Mouse (Mus musculus) megakaryocyte-erythroid progenitor cell, adult 5-6 weeks (primary cell): Measurements from ENCODE around the gene Ankrd22. TPM values are rescaled to one million over a fixed set of nuclear protein-coding genes. Genes with fewer than 3 reads are reported as not detected.
"Not testable (repeated sequence)": the region's sequence is repeated elsewhere in the genome, so short reads cannot be mapped to it uniquely, and the experiment has no call there.

Experiments used
- ATAC-seq: replicated peaks from 2 replicates; pipeline ENCODE4 v1.8.0; 2016; ENCODE audit warnings: mild to moderate bottlenecking, inconsistent platforms; ENCODE audit not compliant: severe bottlenecking, poor library complexity, low FRiP score, low TSS enrichment
- total RNA-seq, 2 experiments: library from RNA; stranded (forward) in 1 of 2; stranded (reverse) in 1 of 2; fragments of 200-1000, 215-1000 nt in 1 of 2; fragments of >200 nt in 1 of 2; fragmentation: Nextera tagmentation in 1 of 2; gene quantifications; 2 replicates each; pipeline ENCODE4 v1.2.3; 2014 to 2017

Ankrd22 gene
- total RNA-seq (2014; fragmentation: Nextera tagmentation) = not detected in 2 replicates
- not detected in 2 replicates for total RNA-seq (2017)

DNA sequence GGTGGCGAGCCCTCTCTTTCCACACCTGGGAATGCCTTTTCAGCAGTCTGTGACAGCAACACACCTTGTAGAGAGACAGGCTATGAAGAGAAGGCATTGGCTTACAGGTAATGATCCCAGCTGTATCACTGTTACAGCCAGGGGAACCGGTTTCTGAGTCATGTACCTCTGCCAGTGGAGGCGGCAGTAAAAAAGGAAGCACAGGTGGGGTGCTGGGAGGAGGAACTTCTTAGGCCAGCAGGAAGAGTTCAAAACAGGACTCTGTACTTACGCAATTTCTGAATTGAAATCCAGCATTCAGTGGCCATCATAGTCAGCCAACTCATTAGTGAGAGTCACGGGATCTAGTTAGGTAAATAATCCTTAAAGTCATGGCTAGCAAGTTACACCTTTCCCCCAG lies at the start of gene Ankrd22:
Gene Ankrd22, minus strand, starts transcription at position 163 of the 400 bp plus-strand sequence.
- no peak for ATAC-seq

DNA sequence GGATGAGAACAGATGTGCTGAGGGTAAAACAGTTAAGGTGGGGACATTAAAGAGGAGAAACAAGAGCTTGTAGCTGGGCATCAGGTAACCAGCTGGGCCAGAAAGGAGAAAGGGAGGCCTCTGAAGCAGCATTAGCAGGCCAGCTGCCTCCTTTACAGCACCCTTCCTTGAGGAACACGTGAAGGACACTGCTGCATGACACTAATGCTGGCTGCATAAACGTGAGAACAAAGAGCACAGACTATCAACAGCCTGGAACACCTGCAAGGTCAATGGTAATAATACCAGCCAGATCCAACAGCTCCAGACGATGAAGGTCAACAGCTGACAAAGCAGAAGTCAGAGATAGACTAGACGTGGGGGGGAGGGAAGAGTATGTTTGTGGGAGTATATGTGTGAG lies 48.3 kb upstream of the Ankrd22 start:
- no peak for ATAC-seq

DNA sequence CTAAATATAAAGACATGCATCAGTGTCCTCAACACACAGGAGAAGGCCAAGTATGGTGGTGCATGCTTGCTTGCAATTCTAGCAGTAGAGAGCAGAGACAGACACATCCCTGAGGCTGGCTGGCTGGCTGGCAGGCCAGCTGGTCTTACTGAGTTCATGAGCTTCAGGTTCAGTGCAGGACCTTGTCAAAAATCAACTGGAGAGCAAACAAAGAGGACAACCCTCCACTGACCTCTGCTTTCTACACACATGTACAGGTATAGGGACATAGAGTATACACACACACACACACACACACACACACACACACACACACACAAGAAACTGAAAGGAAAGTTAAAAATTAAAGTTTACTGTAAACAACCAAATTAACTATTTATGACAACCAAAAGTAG lies 47.4 kb upstream of the Ankrd22 start:
- no peak for ATAC-seq

DNA sequence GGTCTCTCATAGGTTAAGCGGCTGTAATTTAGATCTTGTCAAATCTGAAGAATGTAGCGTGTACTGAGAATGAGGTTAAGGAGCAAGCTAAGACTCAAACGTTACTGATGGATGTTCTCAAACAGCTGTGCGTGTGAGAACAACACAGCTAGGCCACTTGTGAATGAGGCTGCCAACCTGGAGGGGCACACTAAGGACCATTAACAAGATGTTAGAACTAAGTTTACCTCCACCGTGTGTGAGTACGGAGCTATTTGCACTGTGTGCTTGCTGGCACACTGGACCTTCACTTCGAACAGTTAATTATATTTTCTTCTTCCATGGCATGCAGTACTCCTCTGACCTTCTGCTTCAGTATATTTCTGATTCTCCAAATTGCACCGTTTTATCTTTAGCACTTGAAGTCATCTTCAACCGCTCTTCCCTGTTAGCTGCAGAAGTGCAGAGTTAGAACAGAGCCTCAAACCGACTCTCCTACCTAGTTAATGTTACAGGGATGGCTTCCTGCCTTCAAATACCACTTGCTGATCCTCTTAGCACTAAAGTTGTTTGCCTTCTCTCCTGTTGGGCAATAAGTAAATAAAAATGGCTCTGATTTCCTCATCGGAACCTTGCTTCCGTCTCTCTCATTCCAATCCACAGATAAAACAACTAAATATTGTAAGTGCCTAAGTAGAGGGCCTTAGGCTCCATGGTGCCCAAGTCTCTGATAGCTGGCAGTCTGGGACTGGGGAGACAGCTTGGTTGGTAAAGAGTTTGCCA lies 46.8 kb upstream of the Ankrd22 start:
- no peak for ATAC-seq

DNA sequence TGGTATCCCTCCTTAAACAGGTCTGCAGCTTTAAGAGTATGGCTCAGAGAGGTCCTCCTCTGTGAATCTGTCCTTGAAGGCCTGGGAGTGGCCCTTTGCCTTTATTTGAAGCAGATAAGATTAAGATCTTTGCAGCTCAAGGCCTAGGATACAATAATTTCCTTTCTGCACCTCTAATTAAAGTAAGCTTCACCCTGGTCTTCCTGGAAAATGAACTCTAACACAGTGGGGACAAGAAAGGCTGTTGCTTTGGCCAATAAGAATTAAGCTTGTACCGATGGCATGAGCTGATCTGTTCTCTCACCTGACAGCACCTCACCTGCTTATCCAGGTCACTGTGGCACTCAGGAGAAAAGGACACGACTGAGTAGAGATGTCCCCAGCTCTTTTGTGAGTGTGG lies 45.0 kb upstream of the Ankrd22 start:
- ATAC-seq = no peak

DNA sequence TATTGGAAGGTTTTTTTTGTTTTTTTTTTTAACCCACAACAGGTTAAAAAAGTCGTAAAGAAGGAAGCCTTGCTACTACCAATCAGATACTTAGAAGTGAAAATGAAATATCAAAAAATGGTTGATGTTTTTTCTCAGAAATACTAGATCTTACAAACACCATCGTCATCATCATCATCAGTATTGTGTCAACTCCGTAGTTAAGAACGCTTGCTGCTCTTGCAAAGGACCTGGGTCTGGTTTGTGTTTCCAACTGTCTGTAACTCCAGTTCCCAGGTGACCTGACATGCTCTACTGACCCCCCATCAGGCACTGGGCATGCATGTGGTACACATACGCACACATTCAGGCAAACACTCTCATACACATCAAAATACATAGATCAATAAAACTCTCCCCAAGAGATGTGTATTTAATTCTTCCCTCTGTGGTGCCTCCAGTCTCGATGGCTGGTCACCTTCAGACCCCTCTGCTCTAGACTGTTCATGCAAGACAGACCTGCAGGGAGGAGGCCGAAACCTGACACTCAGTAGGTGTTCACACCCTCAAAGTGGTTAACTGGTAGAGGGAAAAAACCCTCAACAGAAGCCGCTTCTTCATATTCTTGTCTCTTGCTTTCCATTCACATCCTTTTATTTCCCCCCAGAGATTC lies 44.2 kb upstream of the Ankrd22 start:
- no peak for ATAC-seq

DNA sequence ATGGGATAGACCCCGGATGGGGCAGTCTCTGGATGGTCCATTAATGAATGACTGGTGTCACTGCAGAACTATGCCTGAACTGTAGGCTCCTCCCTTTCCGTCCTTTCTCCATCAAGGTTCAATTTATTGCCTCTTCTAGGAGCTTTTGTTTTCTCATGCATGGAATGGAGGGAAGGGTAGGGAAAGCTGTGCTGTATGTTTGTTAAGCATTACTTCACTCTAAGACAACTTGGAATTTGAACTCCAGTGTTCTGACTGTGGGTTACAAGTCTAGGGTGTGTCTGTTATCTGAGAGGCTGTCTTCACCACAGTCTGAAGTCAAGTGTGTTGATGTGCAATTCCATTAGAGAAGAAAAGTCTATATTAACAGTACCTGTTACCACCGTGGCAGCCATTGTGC lies 43.2 kb upstream of the Ankrd22 start:
- no peak for ATAC-seq

DNA sequence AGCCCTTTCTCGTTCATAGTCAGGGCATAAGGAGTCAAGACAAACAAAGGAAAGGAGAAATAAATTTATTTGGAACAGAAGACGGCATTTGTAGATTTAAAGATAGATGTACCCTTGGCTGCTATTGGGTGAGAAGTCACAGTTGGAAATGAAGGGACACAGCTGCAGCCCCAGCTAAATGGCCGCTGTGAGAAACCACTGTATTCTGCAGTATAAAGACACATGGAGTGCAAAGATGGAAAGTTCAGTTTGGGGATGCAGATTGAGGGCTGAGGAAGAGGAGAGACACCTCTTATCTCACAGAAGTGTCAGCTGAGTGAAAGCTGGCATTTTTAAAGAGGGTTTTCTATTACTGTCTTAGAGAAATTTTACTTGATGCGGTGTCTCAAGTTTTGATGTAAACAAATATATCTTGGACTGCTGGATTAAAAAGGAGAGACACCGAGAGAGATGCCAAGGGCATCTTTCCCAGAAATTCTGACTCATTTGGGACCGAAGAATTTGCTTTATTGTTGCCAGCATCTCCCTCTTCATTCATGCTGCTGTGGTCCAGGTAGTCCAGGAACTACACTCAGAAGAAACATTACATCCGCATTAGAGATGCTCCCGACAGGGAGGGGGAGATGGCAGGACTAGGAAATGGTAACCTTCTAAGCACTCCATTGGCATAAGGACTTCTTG lies 41.0 kb upstream of the Ankrd22 start:
- ATAC-seq = no peak

DNA sequence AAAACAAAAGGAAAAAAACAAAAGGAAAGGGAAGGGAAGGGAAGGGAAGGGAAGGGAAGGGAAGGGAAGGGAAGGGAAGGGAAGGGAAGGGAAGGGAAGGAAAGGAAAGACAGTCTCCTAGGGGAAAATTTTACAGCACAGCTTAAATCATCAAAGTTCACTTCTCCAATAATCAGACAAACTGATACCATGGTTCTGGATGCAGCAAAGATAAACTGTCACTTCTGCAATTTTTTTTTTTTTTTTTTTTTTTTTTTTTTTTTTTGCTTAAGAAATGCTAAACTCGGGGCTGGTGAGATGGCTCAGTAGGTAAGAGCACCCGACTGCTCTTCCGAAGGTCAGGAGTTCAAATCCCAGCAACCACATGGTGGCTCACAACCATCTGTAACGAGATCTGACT lies 40.3 kb upstream of the Ankrd22 start:
- ATAC-seq = not testable (repeated sequence)

DNA sequence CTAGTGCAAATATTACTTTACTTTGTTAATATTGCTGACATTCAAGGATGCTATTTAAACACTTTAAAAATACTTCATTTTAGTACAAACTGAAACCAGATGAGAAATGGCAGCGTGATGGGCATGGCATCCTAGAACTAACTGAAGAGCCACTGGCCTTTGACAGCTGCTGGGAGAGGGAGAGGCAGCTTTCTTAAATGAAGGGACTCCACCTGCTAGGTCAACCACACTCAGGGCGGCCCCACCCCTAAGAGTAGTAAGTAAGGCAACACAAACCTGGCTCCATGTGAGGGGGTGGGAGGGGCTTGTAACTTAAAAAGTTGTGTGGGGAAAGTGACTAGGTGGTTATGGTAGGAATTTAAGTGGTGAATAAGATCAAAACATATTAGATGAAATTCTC lies 36.8 kb upstream of the Ankrd22 start:
- ATAC-seq = no peak

DNA sequence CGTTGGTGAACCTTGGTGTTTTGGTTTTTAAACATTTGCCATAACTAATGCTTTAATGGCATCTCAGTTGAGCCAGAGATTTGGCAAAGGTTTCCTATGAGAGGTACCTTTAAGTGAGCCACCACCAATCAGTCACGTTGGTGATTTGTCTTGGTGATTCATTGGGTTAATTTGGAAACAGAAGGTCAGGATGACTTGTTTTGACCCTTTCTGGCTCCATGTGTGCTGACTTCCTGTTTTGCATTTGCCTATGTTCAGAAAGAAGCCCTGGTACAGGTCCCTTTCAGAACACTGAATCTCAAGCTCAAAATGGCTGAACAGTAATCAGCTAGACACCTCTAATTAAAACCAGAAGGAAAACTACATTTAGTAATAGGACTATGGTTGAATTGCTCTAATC lies 33.6 kb upstream of the Ankrd22 start:
- ATAC-seq = no peak

DNA sequence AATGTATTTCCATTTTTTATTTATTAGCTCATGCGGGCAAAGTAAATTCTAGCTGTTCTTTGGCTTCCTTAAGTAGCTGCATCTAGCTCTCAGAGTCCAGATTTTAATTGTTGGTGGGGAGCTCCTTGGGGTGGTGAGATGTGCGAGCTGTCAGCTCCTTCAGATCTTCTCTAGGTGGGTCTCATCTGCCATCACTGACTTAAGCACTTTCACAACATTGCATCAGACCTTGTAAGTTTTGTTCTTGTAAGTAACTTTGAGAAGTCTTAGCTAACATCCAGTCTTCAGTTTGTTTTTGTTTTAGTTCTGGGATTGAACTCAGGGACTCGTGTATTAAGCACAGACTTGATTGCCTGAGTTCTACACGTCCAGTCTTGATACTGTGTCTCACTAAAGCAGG lies 33.0 kb upstream of the Ankrd22 start:
- no peak for ATAC-seq

DNA sequence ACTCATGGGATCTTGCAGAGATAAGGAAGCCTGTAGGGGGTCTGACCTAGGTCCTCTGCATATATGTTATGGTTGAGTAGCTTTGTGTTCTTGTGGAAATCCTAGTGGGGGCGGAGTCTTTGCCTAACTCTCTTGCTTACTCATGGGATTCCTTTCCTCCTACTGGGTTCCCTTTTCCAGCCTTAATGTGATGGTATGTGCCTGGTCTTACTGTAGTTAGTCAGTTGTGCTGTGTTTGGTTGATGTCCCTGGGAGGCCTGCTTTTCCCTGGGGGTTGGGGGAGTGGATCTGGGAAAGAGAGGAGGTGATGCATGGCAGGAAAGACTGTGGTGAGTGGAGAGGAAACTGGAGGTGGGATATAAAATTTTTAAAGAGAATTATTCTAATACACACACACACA lies 32.2 kb upstream of the Ankrd22 start:
- ATAC-seq = no peak

DNA sequence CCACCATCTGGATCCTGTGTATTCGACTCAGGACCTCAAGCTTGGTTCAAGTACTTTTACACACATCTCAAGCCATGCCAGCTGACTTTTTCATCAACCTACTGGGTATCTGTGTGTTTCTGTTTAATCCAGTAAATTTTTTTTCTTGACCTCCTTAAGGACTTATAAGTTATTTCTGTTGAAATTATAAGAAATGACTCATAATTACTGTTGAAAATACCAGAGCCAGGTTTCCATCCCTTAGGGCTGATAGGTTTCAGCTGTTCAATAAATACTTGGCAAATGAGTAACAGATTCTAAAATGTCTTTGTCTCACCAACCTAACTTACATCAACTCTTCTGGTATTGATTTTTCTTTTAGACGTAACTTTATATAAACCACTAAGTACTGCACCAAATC lies 29.2 kb upstream of the Ankrd22 start:
- ATAC-seq = no peak

DNA sequence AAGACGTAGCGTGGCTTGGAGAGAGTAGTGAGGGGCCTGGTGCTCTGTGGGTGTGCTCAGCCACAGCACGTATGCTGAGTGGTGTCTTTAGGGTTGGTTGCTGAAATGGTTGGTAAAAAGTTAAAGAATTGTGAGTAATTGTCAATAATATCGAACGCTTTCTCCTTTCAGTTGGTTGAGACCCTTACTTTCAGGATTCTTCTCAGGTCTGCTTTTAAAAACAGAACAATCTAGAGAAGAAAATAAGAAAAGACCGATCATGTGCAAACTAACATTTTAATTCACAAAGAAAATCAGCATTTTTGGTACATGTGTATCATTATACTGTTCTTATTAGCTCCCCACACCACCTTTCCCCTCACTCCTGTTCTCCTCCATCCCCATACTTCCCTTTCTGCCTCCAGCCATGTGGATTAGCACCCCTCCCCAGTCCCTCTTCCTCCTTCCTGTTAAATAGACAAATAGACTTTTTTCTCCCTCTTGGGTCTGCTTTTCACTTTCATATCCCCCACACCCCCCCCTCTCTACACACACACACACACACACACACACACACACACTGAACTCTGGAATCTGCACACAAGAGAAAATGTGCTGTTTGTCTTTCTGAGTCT lies 28.4 kb upstream of the Ankrd22 start:
- no peak for ATAC-seq

DNA sequence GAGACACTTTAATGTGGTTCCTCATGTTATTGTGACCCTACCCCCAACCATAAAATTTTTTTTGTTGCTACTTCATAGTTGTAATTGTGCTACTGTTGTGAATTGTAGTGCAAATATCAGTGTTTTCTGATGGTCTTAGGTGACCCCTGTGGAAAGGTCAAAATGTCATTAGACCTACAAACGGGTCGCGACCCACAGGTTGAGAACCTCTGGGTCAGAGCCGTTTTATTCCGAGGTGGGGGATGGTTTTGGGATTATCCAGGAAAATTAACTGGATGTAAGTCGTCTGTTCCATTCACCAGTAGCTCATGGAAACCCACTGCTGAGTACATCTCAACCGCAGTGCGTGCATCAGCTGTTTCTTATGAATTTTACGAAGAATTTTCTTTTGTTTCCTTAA lies 27.8 kb upstream of the Ankrd22 start:
- ATAC-seq = no peak

DNA sequence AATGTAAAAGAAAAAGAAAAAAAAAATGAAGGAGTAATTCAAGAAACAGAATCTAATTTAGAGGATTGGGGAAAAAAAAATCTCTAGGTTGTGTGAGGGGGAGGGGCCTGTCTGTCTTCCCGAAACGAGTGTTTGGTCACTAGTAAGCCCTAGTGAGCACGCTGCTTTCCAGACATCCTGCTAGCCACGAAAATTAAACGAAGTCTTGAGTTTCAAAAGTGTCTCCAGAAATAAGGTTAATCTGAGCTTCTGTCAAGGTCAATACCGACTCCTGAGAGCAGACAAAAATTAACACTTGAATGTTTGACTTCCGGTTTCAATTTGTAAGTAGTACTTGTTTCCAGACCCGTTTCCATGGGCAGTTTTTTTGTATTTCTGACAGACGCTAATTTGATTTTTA lies 27.3 kb upstream of the Ankrd22 start:
- 0 out of 2 replicates have a peak, but pooled peaks have one; percentile 48 for ATAC-seq

DNA sequence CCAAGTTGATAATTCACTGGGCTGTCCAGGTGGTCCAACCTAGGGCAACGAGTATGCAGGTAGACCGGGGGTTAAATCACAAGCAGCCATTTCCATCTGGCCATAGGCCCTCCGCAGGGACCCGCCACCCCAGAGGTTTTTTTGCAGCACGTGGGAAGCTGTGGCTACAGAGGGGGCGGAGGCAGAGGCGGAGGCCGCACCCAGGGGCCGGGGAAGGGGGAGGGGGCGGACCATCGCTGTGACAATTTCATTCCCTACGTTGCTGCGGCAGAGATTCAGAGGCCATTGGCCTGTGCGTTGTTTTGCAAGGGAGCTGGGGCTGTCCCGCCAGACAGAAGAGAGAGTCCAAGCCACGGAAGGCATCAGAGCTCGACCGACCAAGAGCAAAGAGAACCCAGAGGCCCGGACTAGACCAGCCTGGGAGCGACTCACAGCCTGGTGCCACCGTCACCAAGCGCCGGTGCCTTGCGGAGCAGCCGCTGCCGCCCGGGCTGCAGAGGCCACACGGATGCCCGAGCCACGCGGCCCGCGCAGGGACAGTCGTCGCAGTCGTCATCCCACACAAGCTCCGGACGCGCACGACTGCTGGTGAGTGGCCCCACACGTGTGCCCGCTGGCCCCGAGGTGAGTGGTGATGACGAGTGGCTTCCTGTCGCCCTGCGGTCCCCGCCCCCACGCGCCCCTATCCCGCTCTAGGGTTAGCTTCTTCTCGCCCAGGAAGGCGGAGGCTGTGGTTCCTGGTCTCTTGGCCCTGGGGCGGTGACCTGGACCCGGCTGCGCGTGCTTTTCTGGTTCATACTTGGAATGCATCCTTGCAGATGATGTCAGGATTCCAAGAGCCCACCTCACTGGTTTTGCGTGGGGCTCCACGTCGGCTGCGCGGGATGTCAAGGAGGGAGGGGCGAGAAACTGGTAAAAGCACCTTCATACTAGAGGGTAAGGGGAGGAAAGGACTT lies 26.4 kb upstream of the Ankrd22 start, which contains the start of gene Stambpl1:
Gene Stambpl1, plus strand, starts transcription at position 222 of the 956 bp plus-strand sequence.
- ATAC-seq = peak; percentile 89

DNA sequence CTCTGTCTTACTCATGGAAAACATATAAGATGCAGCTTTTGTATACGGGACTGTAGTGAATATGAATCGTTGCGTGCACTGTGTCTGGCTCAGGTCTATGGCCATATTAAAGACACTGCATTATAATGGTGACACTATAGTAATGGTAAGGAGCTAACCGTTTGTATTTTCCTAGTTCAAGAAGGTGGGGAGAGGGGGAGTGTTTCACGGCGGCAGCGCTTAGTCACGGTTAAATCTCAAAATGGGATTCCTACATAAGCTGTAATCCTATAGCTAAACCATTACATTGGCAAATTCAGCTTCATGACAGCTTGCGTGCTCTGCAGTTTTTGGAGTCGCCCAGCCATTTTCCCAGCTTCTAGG lies 25.8 kb upstream of the Ankrd22 start:
- ATAC-seq = no peak
